Mouse (Mus musculus) heart, adult 2 months (tissue): Measurements from ENCODE around the gene Alpi. TPM values are rescaled to one million over a fixed set of nuclear protein-coding genes. Genes with fewer than 3 reads are reported as not detected.

ENCODE experiments used
- DNase-seq, 2 experiments: peaks; one replicate each; pipeline ENCODE4 v3.0.0; 2021
- H3K27ac ChIP-seq: fragments of 200-600 bp; 2 replicates; pipeline ENCODE4 v1.8.1; 2022
- H3K27me3 ChIP-seq: fragments of 200-500 bp; 2 replicates; pipeline ENCODE4 v1.6.1; 2012; ENCODE audit warnings: mild to moderate bottlenecking, low read length, inconsistent platforms, mixed read lengths; ENCODE audit not compliant: control insufficient read depth, insufficient read depth
- H3K36me3 ChIP-seq: fragments of 200-500 bp; 2 replicates; pipeline ENCODE4 v1.6.1; 2012; ENCODE audit warnings: low read length, inconsistent platforms; ENCODE audit not compliant: control insufficient read depth, insufficient read depth
- H3K4me1 ChIP-seq: fragments of 200-500 bp; 2 replicates; pipeline ENCODE4 v1.6.1; 2011; ENCODE audit warnings: low read length; ENCODE audit not compliant: control insufficient read depth, insufficient read depth
- H3K4me3 ChIP-seq: fragments of 200-600 bp; 2 replicates; pipeline ENCODE4 v1.8.1; 2022
- H3K79me2 ChIP-seq: fragments of 200-500 bp; replicated peaks from 2 replicates; pipeline ENCODE4 v1.6.1; 2012; ENCODE audit warnings: mild to moderate bottlenecking, inconsistent platforms, low read length, moderate library complexity, mixed read lengths; ENCODE audit not compliant: control insufficient read depth, insufficient read depth
- H3K9ac ChIP-seq: fragments of 200-500 bp; 2 replicates; pipeline ENCODE4 v1.6.1; 2012; ENCODE audit warnings: low read depth, mild to moderate bottlenecking, control low read depth, inconsistent platforms, low read length, mixed read lengths
- CTCF ChIP-seq: fragments of 200-600 bp; IDR thresholded peaks from 2 replicates; pipeline ENCODE4 v1.8.1; 2022; ENCODE audit warnings: antibody characterized with exemption, mild to moderate bottlenecking, moderate library complexity
- EP300 ChIP-seq: fragments of 200-500 bp; IDR thresholded peaks from 2 replicates; pipeline ENCODE4 v1.6.1; 2011; ENCODE audit warnings: low read depth, low read length, control low read depth; ENCODE audit not compliant: insufficient read depth
- POLR2A ChIP-seq: fragments of 200-500 bp; IDR thresholded peaks from 2 replicates; pipeline ENCODE4 v1.6.1; 2011; ENCODE audit warnings: mild to moderate bottlenecking, low read depth, low read length, control low read depth; ENCODE audit not compliant: insufficient read depth
- WGBS: fragments of 180-500 bp; shearing (Covaris S2); methylation state at CpG from one replicate; pipeline ENCODE4 v1.1.7; 2018; 5-methylcytosine and 5-hydroxymethylcytosine counted together
- intact Hi-C: fragments of 180-260 bp; cut with DNase I; formaldehyde crosslinking; loops from one replicate; pipeline ENCODE4 v1.15.1; 2025
- polyA plus RNA-seq: library from polyadenylated mRNA; depleted of rRNA; stranded (reverse); fragments of >200 nt; gene quantifications from 2 replicates; pipeline ENCODE4 v1.2.3, GENCODE M21; 2012
- total RNA-seq, 2 experiments: library from RNA; stranded (reverse); gene quantifications; 2 replicates each; pipeline ENCODE4 v1.2.3; 2021

Gene Alpi
- total and polyA plus RNA-seq, 3 experiments, result 0.06 TPM; not detected in 2

- H3K4me1 ChIP-seq, result no peaks in the 10 kb centered on the region
- H3K27me3 ChIP-seq, result no peaks in the 10 kb centered on the region
- no peak overlapping the region for H3K27ac ChIP-seq
- no peak overlapping the region for H3K4me3 ChIP-seq
- no peak for TF ChIP-seq POLR2A
- no peak for TF ChIP-seq EP300
- no peak for TF ChIP-seq CTCF
- H3K9ac ChIP-seq, result no peak overlapping the region
- intact Hi-C loops, result no loop called here
- WGBS, result 86% methylated on average over 1 of the region's 1 CpGs
- H3K79me2 ChIP-seq, result no peaks in the 10 kb centered on the region
- H3K36me3 ChIP-seq, result no peaks in the 10 kb centered on the region
- no peak for DNase-seq
Measured at GRCm38 (mm10) chr1:87103936-87104335, 2.5 kb upstream of the Alpi start.

- Histone ChIP-seq H3K27me3 (peaks cover 1% of the 10 kb centered on the region; the same call in 1 of the 2 replicates), H3K4me1 (no peaks in the 10 kb centered on the region), H3K79me2 (no peaks in the 10 kb centered on the region), H3K27ac (no peak overlapping the region), H3K4me3 (no peak overlapping the region), H3K36me3 (no peaks in the 10 kb centered on the region), H3K9ac (no peak overlapping the region)
- TF ChIP-seq EP300 (no peak), POLR2A (no peak), CTCF (no peak)
- 79% methylated on average over 3 of the region's 3 CpGs for WGBS
- intact Hi-C loops, result no loop called here
- no peak for DNase-seq
Measured at GRCm38 (mm10) chr1:87102114-87102513, 708 bp upstream of the Alpi start.

- Histone ChIP-seq H3K79me2 (no peaks in the 10 kb centered on the region), H3K36me3 (no peaks in the 10 kb centered on the region), H3K27ac (no peak overlapping the region), H3K4me3 (no peak overlapping the region), H3K4me1 (no peaks in the 10 kb centered on the region), H3K27me3 (peaks cover 1% of the 10 kb centered on the region; the same call in 1 of the 2 replicates), H3K9ac (no peak overlapping the region)
- intact Hi-C loops, result loop anchor here (2.0 kb wide), 1 partner anchor 88 kb away; no protein-coding TSS in a partner anchor
- TF ChIP-seq EP300 (no peak), CTCF (peak; percentile 72)
- WGBS, result 17% methylated on average over 30 of the region's 30 CpGs
- DNase-seq, result peak; percentile 44 to 70
Measured at GRCm38 (mm10) chr1:87098358-87098975, 2.9 kb downstream of the Alpi start.

GRCm38 (mm10) chr1:87095642-87096041 is 5.8 kb downstream of the Alpi start:
- H3K9ac ChIP-seq, result no peak overlapping the region
- intact Hi-C loops, result no loop called here
- no peak for DNase-seq
- H3K4me1 ChIP-seq, result no peaks in the 10 kb centered on the region
- no peaks in the 10 kb centered on the region for H3K36me3 ChIP-seq
- WGBS, result 77% methylated on average over 8 of the region's 8 CpGs
- TF ChIP-seq POLR2A (no peak), EP300 (no peak), CTCF (no peak)
- peaks cover 1% of the 10 kb centered on the region; the same call in 1 of the 2 replicates for H3K27me3 ChIP-seq
- H3K79me2 ChIP-seq, result no peaks in the 10 kb centered on the region
- H3K4me3 ChIP-seq, result no peak overlapping the region
- no peak overlapping the region for H3K27ac ChIP-seq

GRCm38 (mm10) chr1:87089828-87090227 is 11.6 kb downstream of the Alpi start, which contains the start of gene Alppl2:
Gene Alppl2 (minus strand): TSS chr1:87089928.
- H3K4me1 ChIP-seq, result no peaks in the 10 kb centered on the region
- H3K79me2 ChIP-seq, result no peaks in the 10 kb centered on the region
- H3K9ac ChIP-seq, result no peak within 1 kb of the TSS
- DNase-seq, result no peak
- H3K27me3 ChIP-seq, result no peaks in the 10 kb centered on the region
- no peak within 1 kb of the TSS for H3K27ac ChIP-seq
- H3K4me3 ChIP-seq, result no peak within 1 kb of the TSS
- no peak for TF ChIP-seq CTCF
- TF ChIP-seq EP300, result no peak
- 65% methylated on average over 4 of the region's 4 CpGs for WGBS
- intact Hi-C loops, result no loop called here
- H3K36me3 ChIP-seq, result no peaks in the 10 kb centered on the region

- intact Hi-C loops, result no loop called here
- Histone ChIP-seq H3K36me3 (no peaks in the 10 kb centered on the region), H3K27me3 (no peaks in the 10 kb centered on the region), H3K79me2 (no peaks in the 10 kb centered on the region), H3K4me1 (no peaks in the 10 kb centered on the region), H3K27ac (no peak overlapping the region), H3K4me3 (no peak overlapping the region), H3K9ac (no peak overlapping the region)
- WGBS, result 88% methylated on average over 11 of the region's 11 CpGs
- no peak for DNase-seq
- no peak for TF ChIP-seq EP300
- TF ChIP-seq POLR2A, result no peak
- no peak for TF ChIP-seq CTCF
Measured at GRCm38 (mm10) chr1:87089251-87089650, 12.2 kb downstream of the Alpi start.
